Comparison of ENCODE assay signal across 9 mouse cellular contexts in the genomic region with DNA sequence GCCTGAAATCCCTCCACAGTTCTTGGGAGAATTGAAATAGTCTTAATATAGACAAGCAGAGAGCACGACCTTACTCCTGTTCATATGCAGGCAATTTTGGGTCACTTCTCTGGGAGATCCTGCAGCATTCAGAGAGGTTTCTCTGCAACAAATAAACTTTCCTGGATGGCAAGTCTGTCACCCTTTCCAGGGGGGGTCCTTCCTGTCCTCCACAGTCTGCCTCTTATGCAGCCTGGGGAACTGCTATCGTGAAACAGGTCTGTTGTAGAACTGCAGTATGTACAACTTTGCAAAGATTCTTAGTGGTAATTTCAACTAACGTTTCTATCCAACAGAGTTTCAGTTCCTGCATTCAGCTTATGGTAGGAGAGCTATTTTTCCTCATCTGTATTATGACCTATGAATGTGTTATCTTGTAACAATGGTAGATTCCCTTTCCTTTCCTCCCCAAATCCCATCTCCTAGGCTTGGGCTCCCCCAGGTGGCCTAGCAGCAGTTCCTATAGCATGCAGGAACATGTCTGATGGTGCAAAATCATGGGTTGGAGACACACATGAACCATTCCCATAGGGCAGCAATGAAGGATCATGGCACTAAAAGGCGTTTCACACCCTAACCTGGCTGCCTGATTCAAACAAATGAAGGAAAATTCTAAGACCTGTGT. TPM values are rescaled to one million over a fixed set of nuclear protein-coding genes. Genes with fewer than 3 reads are reported as not detected.
DNase-seq lines count a peak whose midpoint lies in the region; ATAC-seq and TF ChIP-seq lines count a peak whose summit lies in the region.
"Had no signal": no experiment of that assay in that cellular context is flagged by ENCODE, and none has a peak within 500 bp of the region (broad histone marks: within the 10 kb centered on the region; RNA-seq: fewer than 3 reads in every experiment).

No protein-coding gene starts in this region.

- peaks cover 8% of the 10 kb centered on the region; the same call in 1 of the 2 replicates for H3K36me3 ChIP-seq in neural tube, embryonic 15.5 days
- H3K36me3 ChIP-seq: embryonic facial prominence, embryonic 12.5 days had no signal

- no peaks in the 10 kb centered on the region for H3K27me3 ChIP-seq in neural tube, embryonic 15.5 days (replicated peaks)
- H3K27me3 ChIP-seq: embryonic facial prominence, embryonic 12.5 days had no signal

- no peaks in the 10 kb centered on the region for H3K4me1 ChIP-seq in embryonic fibroblast, embryonic 13.5 days (ENCODE audit: control insufficient read depth, insufficient read depth, low read length)
- H3K4me1 ChIP-seq in neural tube, embryonic 15.5 days: no peaks in the 10 kb centered on the region; the same call in 1 of the 2 replicates

- peak; percentile 49 for DNase-seq in cerebellum, adult 9-10 months
- DNase-seq in cerebellum, postnatal 4 days (ENCODE audit: low spot score in 2 of 2): no peak
- peak in 1 of 2 experiments; percentile 41 for DNase-seq in layer of hippocampus, adult 2 months (ENCODE audit: low spot score in 2 of 2)
- DNase-seq in layer of hippocampus, adult 8-10 months (ENCODE audit: low spot score in 2 of 2): no peak
- DNase-seq in CD4-positive helper T cell, adult 2 months (ENCODE audit: low read depth, low spot score): peak; percentile 6
- DNase-seq in embryo, embryonic 9.5 days (ENCODE audit: extremely low spot score): no peak

- H3K4me3 ChIP-seq in layer of hippocampus, adult 2 months: no peak overlapping the region
- H3K4me3 ChIP-seq in embryonic fibroblast, embryonic 13.5 days (ENCODE audit: insufficient read depth, low read length): no peak overlapping the region
- H3K4me3 ChIP-seq in neural tube, embryonic 15.5 days (replicated peaks): no peak overlapping the region
- H3K4me3 ChIP-seq: embryonic facial prominence, embryonic 12.5 days had no signal

- H3K4me2 ChIP-seq in neural tube, embryonic 15.5 days: no peak overlapping the region
- H3K4me2 ChIP-seq: embryonic facial prominence, embryonic 12.5 days had no signal

- no peaks in the 10 kb centered on the region for H3K9me3 ChIP-seq in neural tube, embryonic 15.5 days (replicated peaks)
- H3K9me3 ChIP-seq: embryonic facial prominence, embryonic 12.5 days had no signal

- peak; percentile 71 for TF ChIP-seq CTCF in layer of hippocampus, adult 2 months (conservative IDR thresholded peaks at IDR 0.05)
- 0 out of 2 replicates have a peak, but pooled peaks have one; percentile 15 for TF ChIP-seq CTCF in embryonic fibroblast, embryonic 13.5 days (IDR thresholded peaks at IDR 0.05; ENCODE audit: borderline replicate concordance, insufficient read depth, low read length)

- no peak overlapping the region for H3K9ac ChIP-seq in neural tube, embryonic 15.5 days (replicated peaks)
- H3K9ac ChIP-seq: embryonic facial prominence, embryonic 12.5 days had no signal

- no peak overlapping the region for H3K27ac ChIP-seq in layer of hippocampus, adult 2 months
- H3K27ac ChIP-seq in embryonic fibroblast, embryonic 13.5 days (ENCODE audit: insufficient read depth, low read length): no peak overlapping the region
- H3K27ac ChIP-seq in neural tube, embryonic 15.5 days (replicated peaks): no peak overlapping the region
- H3K27ac ChIP-seq: embryonic facial prominence, embryonic 12.5 days had no signal

- TF ChIP-seq POLR2A in embryonic fibroblast, embryonic 13.5 days (IDR thresholded peaks at IDR 0.05; ENCODE audit: low read depth, low read length): no peak

- 90% methylated on average over 4 of the region's 4 CpGs for WGBS in neural tube, embryonic 15.5 days

- ATAC-seq in neural tube, embryonic 15.5 days (ENCODE audit: low FRiP score): no peak

RNA-seq across cellular contexts. Expression of a gene that starts 44.7 kb away (rescaled TPM):
- total RNA-seq in layer of hippocampus, adult 2 months (2021): 10 to 100 TPM; 11.2 to 13.2 TPM
- total RNA-seq in layer of hippocampus, adult 8-10 months (2022): 10 to 100 TPM; 11.6 to 14.1 (median 12.8) TPM
- polyA plus RNA-seq in embryonic fibroblast, embryonic 13.5 days (2011; ENCODE audit: insufficient read length, low read depth, missing spikeins): 4.6 and 7.4 TPM in 2 replicates
- 5.9 and 6.3 TPM in 2 replicates for polyA plus RNA-seq in neural tube, embryonic 15.5 days (2015; fragmentation: Nextera tagmentation; extraction: Ambion mirVana)

Comparison
In these comparisons a context has a peak if more than half of its experiments do, and no peak if none do; other contexts are left out.
1. DNase-seq: peak in cerebellum, adult 9-10 months (single experiment) and CD4-positive helper T cell, adult 2 months (single experiment); none in cerebellum, postnatal 4 days (0 of 2), layer of hippocampus, adult 8-10 months (0 of 2) and embryo, embryonic 9.5 days (single experiment).